Mouse (Mus musculus) lung, adult 18-20 months (tissue): ENCODE measurements at regions not wholly inside any gene's neighbourhood (a gene's known extent, or its start where the extent isn't known, plus 50 kb on each side); places are given as distances from the start of the nearest gene placed in this dataset.
A peak's percentile ranks its signal among the peaks of the same experiment; 100 is the strongest.

Experiments used
- DNase-seq, 2 experiments: peaks; one replicate each; pipeline ENCODE4 v3.0.0; 2022; ENCODE audit warnings: mixed read lengths in 2 of 2

- DNase-seq, result no peak
Observed at GRCm38 (mm10) chr5:85706084-85706483, 359.3 kb downstream of the Cenpc1 start.

GRCm38 (mm10) chr5:85677872-85678271 is 387.5 kb downstream of the Cenpc1 start:
- no peak for DNase-seq

- DNase-seq, result no peak
Observed at GRCm38 (mm10) chr5:85671121-85671520, 394.3 kb downstream of the Cenpc1 start.

GRCm38 (mm10) chr5:85661487-85661886 is 403.9 kb downstream of the Cenpc1 start:
- no peak for DNase-seq

GRCm38 (mm10) chr5:85621078-85621477 is 444.3 kb downstream of the Cenpc1 start:
- DNase-seq, result no peak

- DNase-seq, result no peak
Observed at GRCm38 (mm10) chr5:85614783-85615182, 450.6 kb downstream of the Cenpc1 start.

GRCm38 (mm10) chr5:85612606-85613005 is 452.8 kb downstream of the Cenpc1 start:
- peak in 1 of 2 experiments; percentile 40 for DNase-seq

GRCm38 (mm10) chr5:85609104-85609503 is 456.3 kb downstream of the Cenpc1 start:
- DNase-seq, result no peak

GRCm38 (mm10) chr5:85598164-85598563 is 467.2 kb downstream of the Cenpc1 start:
- DNase-seq, result no peak

- no peak for DNase-seq
Observed at GRCm38 (mm10) chr5:85595082-85595447, 470.3 kb downstream of the Cenpc1 start.

GRCm38 (mm10) chr5:85594413-85595081 is 470.8 kb downstream of the Cenpc1 start:
- no peak for DNase-seq

GRCm38 (mm10) chr5:85592236-85592635 is 473.1 kb downstream of the Cenpc1 start:
- no peak for DNase-seq

- no peak for DNase-seq
Observed at GRCm38 (mm10) chr5:85586727-85587126, 478.7 kb downstream of the Cenpc1 start.

- no peak for DNase-seq
Observed at GRCm38 (mm10) chr5:85572531-85572930, 492.9 kb downstream of the Cenpc1 start.

GRCm38 (mm10) chr5:85571967-85572366 is 493.4 kb downstream of the Cenpc1 start:
- DNase-seq, result no peak

GRCm38 (mm10) chr5:85571381-85571780 is 494.0 kb downstream of the Cenpc1 start:
- DNase-seq, result no peak

GRCm38 (mm10) chr5:85536329-85536728 is 529.1 kb downstream of the Cenpc1 start:
- DNase-seq, result no peak

- DNase-seq, result no peak
Observed at GRCm38 (mm10) chr5:85525385-85526194, 539.8 kb downstream of the Cenpc1 start.

- no peak for DNase-seq
Observed at GRCm38 (mm10) chr5:85505244-85505643, 560.1 kb downstream of the Cenpc1 start.

GRCm38 (mm10) chr5:85497261-85497660 is 568.1 kb downstream of the Cenpc1 start:
- DNase-seq, result no peak

GRCm38 (mm10) chr5:85485733-85486322 is 579.6 kb downstream of the Cenpc1 start:
- DNase-seq, result no peak

GRCm38 (mm10) chr5:85485157-85485556 is 580.2 kb downstream of the Cenpc1 start:
- DNase-seq, result no peak

GRCm38 (mm10) chr5:85467811-85468210 is 597.6 kb downstream of the Cenpc1 start:
- DNase-seq, result no peak

GRCm38 (mm10) chr5:85467151-85467550 is 598.2 kb downstream of the Cenpc1 start:
- DNase-seq, result no peak
